Mouse (Mus musculus): Measurements from ENCODE around the gene Olfr1030. TPM values are rescaled to one million over a fixed set of nuclear protein-coding genes. Genes with fewer than 3 reads are reported as not detected.
"Not testable (repeated sequence)": the region's sequence is repeated elsewhere in the genome, so short reads cannot be mapped to it uniquely, and the experiment has no call there.

The Olfr1030 gene
- polyA plus RNA-seq (2015; fragmentation: Nextera tagmentation; extraction: Ambion mirVana), result not detected in 2 replicates

- H3K27me3 ChIP-seq (ENCODE audit: control insufficient read depth, insufficient read depth, low read depth, low read length), result no peaks in the 10 kb centered on the region
- H3K4me1 ChIP-seq (replicated peaks; ENCODE audit: control insufficient read depth, insufficient read depth, low read length), result no peaks in the 10 kb centered on the region
- no peaks in the 10 kb centered on the region for H3K36me3 ChIP-seq (ENCODE audit: control insufficient read depth, insufficient read depth, low read length)
- H3K9ac ChIP-seq (ENCODE audit: low read length), result no peak within 1 kb of the TSS
- no peaks in the 10 kb centered on the region for H3K9me3 ChIP-seq (ENCODE audit: control insufficient read depth, low read length)
- H3K27ac ChIP-seq (ENCODE audit: low read length), result no peak within 1 kb of the TSS
- H3K4me2 ChIP-seq (ENCODE audit: low read depth, low read length), result no peak within 1 kb of the TSS
- WGBS, result 66% methylated on average over 1 of the region's 1 CpGs
- H3K4me3 ChIP-seq (ENCODE audit: low read length), result no peak within 1 kb of the TSS
- ATAC-seq (ENCODE audit: low read depth), result no peak
Measured at GRCm38 (mm10) chr2:85978976-85979375, at the start of gene Olfr1030. TSS of gene Olfr1030 (plus strand) at chr2:85979276.

GRCm38 (mm10) chr2:85950137-85950536 is 28.9 kb upstream of the Olfr1030 start, which contains the start of gene Olfr1028:
TSS of gene Olfr1028 (plus strand) at chr2:85950437.
- H3K27me3 ChIP-seq (ENCODE audit: control insufficient read depth, insufficient read depth, low read depth, low read length), result no peaks in the 10 kb centered on the region
- 55% methylated on average over 1 of the region's 1 CpGs for WGBS
- no peak within 1 kb of the TSS for H3K4me2 ChIP-seq (ENCODE audit: low read depth, low read length)
- no peaks in the 10 kb centered on the region for H3K9me3 ChIP-seq (ENCODE audit: control insufficient read depth, low read length)
- H3K4me3 ChIP-seq (ENCODE audit: low read length), result no peak within 1 kb of the TSS
- no peaks in the 10 kb centered on the region for H3K36me3 ChIP-seq (ENCODE audit: control insufficient read depth, insufficient read depth, low read length)
- no peak within 1 kb of the TSS for H3K27ac ChIP-seq (ENCODE audit: low read length)
- H3K9ac ChIP-seq (ENCODE audit: low read length), result no peak within 1 kb of the TSS
- H3K4me1 ChIP-seq (replicated peaks; ENCODE audit: control insufficient read depth, insufficient read depth, low read length), result no peaks in the 10 kb centered on the region
- ATAC-seq (ENCODE audit: low read depth), result no peak

- H3K27me3 ChIP-seq (ENCODE audit: control insufficient read depth, insufficient read depth, low read depth, low read length), result no peaks in the 10 kb centered on the region
- no peak within 1 kb of the TSS for H3K4me3 ChIP-seq (ENCODE audit: low read length)
- no peaks in the 10 kb centered on the region for H3K9me3 ChIP-seq (ENCODE audit: control insufficient read depth, low read length)
- no peaks in the 10 kb centered on the region for H3K36me3 ChIP-seq (ENCODE audit: control insufficient read depth, insufficient read depth, low read length)
- no peaks in the 10 kb centered on the region for H3K4me1 ChIP-seq (replicated peaks; ENCODE audit: control insufficient read depth, insufficient read depth, low read length)
- ATAC-seq (ENCODE audit: low read depth), result no peak
- 86% methylated on average over 2 of the region's 2 CpGs for WGBS
- H3K27ac ChIP-seq (ENCODE audit: low read length), result no peak within 1 kb of the TSS
- H3K4me2 ChIP-seq (ENCODE audit: low read depth, low read length), result no peak within 1 kb of the TSS
- H3K9ac ChIP-seq (ENCODE audit: low read length), result no peak within 1 kb of the TSS
Measured at GRCm38 (mm10) chr2:85973595-85973994, 5.5 kb upstream of the Olfr1030 start, which contains the start of gene Olfr1029. TSS of gene Olfr1029 (plus strand) at chr2:85973895.

- no peaks in the 10 kb centered on the region for H3K9me3 ChIP-seq (ENCODE audit: control insufficient read depth, low read length)
- WGBS, result 41% methylated on average over 3 of the region's 3 CpGs
Measured at GRCm38 (mm10) chr2:85990004-85990403, 10.9 kb downstream of the Olfr1030 start, which contains the start of gene Olfr1031. TSS of gene Olfr1031 (plus strand) at chr2:85990304.

GRCm38 (mm10) chr2:86005240-86005639 is 26.2 kb downstream of the Olfr1030 start, which contains the start of gene Olfr1032:
TSS of gene Olfr1032 (plus strand) at chr2:86005540.
- Histone ChIP-seq H3K4me1 (replicated peaks; ENCODE audit: control insufficient read depth, insufficient read depth, low read length) (no peaks in the 10 kb centered on the region), H3K4me3 (ENCODE audit: low read length) (no peak within 1 kb of the TSS), H3K27me3 (ENCODE audit: control insufficient read depth, insufficient read depth, low read depth, low read length) (no peaks in the 10 kb centered on the region), H3K27ac (ENCODE audit: low read length) (no peak within 1 kb of the TSS), H3K9me3 (ENCODE audit: control insufficient read depth, low read length) (no peaks in the 10 kb centered on the region), H3K4me2 (ENCODE audit: low read depth, low read length) (no peak within 1 kb of the TSS), H3K36me3 (ENCODE audit: control insufficient read depth, insufficient read depth, low read length) (no peaks in the 10 kb centered on the region), H3K9ac (ENCODE audit: low read length) (no peak within 1 kb of the TSS)
- ATAC-seq (ENCODE audit: low read depth), result no peak
- WGBS, result 75% methylated on average over 7 of the region's 7 CpGs

More at GRCm38 (mm10) chr2:85990004-85990403, 10.9 kb downstream of the Olfr1030 start, which contains the start of gene Olfr1031:
- no peak for ATAC-seq (ENCODE audit: low read depth)
- no peak within 1 kb of the TSS for H3K4me2 ChIP-seq (ENCODE audit: low read depth, low read length)
- no peak within 1 kb of the TSS for H3K4me3 ChIP-seq (ENCODE audit: low read length)
- H3K27ac ChIP-seq (ENCODE audit: low read length), result no peak within 1 kb of the TSS
- H3K27me3 ChIP-seq (ENCODE audit: control insufficient read depth, insufficient read depth, low read depth, low read length), result no peaks in the 10 kb centered on the region
- no peak within 1 kb of the TSS for H3K9ac ChIP-seq (ENCODE audit: low read length)
- no peaks in the 10 kb centered on the region for H3K36me3 ChIP-seq (ENCODE audit: control insufficient read depth, insufficient read depth, low read length)
- H3K4me1 ChIP-seq (replicated peaks; ENCODE audit: control insufficient read depth, insufficient read depth, low read length), result no peaks in the 10 kb centered on the region

- not testable (repeated sequence) for H3K27me3 ChIP-seq (ENCODE audit: control insufficient read depth, insufficient read depth, low read depth, low read length); H3K9me3 ChIP-seq (ENCODE audit: control insufficient read depth, low read length); ATAC-seq (ENCODE audit: low read depth); H3K4me1 ChIP-seq (replicated peaks; ENCODE audit: control insufficient read depth, insufficient read depth, low read length); H3K36me3 ChIP-seq (ENCODE audit: control insufficient read depth, insufficient read depth, low read length)
- WGBS, result 1% methylated on average over 10 of the region's 11 CpGs
- Histone ChIP-seq H3K9ac (ENCODE audit: low read length) (peak within 1 kb of the TSS; percentile 43; the same call in 1 of the 2 replicates), H3K4me2 (ENCODE audit: low read depth, low read length) (peak within 1 kb of the TSS; percentile 58), H3K4me3 (ENCODE audit: low read length) (peak within 1 kb of the TSS; percentile 48), H3K27ac (ENCODE audit: low read length) (peak within 1 kb of the TSS; percentile 55; the same call in 1 of the 2 replicates)
Measured at GRCm38 (mm10) chr2:86020406-86020805, 41.3 kb downstream of the Olfr1030 start, which contains the start of gene Olfr1033. TSS of gene Olfr1033 (plus strand) at chr2:86020633.

- H3K36me3 ChIP-seq (ENCODE audit: control insufficient read depth, insufficient read depth, low read length); H3K4me2 ChIP-seq (ENCODE audit: low read depth, low read length); H3K4me3 ChIP-seq (ENCODE audit: low read length); H3K27me3 ChIP-seq (ENCODE audit: control insufficient read depth, insufficient read depth, low read depth, low read length); H3K9ac ChIP-seq (ENCODE audit: low read length); ATAC-seq (ENCODE audit: low read depth); H3K4me1 ChIP-seq (replicated peaks; ENCODE audit: control insufficient read depth, insufficient read depth, low read length); H3K9me3 ChIP-seq (ENCODE audit: control insufficient read depth, low read length); H3K27ac ChIP-seq (ENCODE audit: low read length): not testable (repeated sequence)
- WGBS, result 29% methylated on average over 3 of the region's 9 CpGs
Measured at GRCm38 (mm10) chr2:86021518-86021917, 42.4 kb downstream of the Olfr1030 start.

Other genes with a start within 250 kb of the Olfr1030 start
- gene Olfr1012, start 216.5 kb upstream of the Olfr1030 start, polyA plus RNA-seq (2015; fragmentation: Nextera tagmentation; extraction: Ambion mirVana), result not detected in 2 replicates
- not detected in 2 replicates for gene Olfr1013, start 212.2 kb upstream of the Olfr1030 start, polyA plus RNA-seq (2015; fragmentation: Nextera tagmentation; extraction: Ambion mirVana)
- gene Olfr1014, start 206.6 kb upstream of the Olfr1030 start, polyA plus RNA-seq (2015; fragmentation: Nextera tagmentation; extraction: Ambion mirVana), result not detected in 2 replicates
- gene Olfr1015, start 197.3 kb upstream of the Olfr1030 start, polyA plus RNA-seq (2015; fragmentation: Nextera tagmentation; extraction: Ambion mirVana), result not detected in 2 replicates
- not detected in 2 replicates for gene Olfr1016, start 176.7 kb upstream of the Olfr1030 start, polyA plus RNA-seq (2015; fragmentation: Nextera tagmentation; extraction: Ambion mirVana)
- gene Olfr1018, start 160.8 kb upstream of the Olfr1030 start, polyA plus RNA-seq (2015; fragmentation: Nextera tagmentation; extraction: Ambion mirVana), result not detected in 2 replicates
- gene Olfr1019, start 133.8 kb upstream of the Olfr1030 start, polyA plus RNA-seq (2015; fragmentation: Nextera tagmentation; extraction: Ambion mirVana), result not detected in 2 replicates
- not detected in 2 replicates for gene Olfr1020, start 132.2 kb upstream of the Olfr1030 start, polyA plus RNA-seq (2015; fragmentation: Nextera tagmentation; extraction: Ambion mirVana)
- gene Olfr1022, start 110.7 kb upstream of the Olfr1030 start, polyA plus RNA-seq (2015; fragmentation: Nextera tagmentation; extraction: Ambion mirVana), result not detected in 2 replicates
- gene Olfr1023, start 93.6 kb upstream of the Olfr1030 start, polyA plus RNA-seq (2015; fragmentation: Nextera tagmentation; extraction: Ambion mirVana), result not detected in 2 replicates
- gene Olfr1024, start 74.2 kb upstream of the Olfr1030 start, polyA plus RNA-seq (2015; fragmentation: Nextera tagmentation; extraction: Ambion mirVana), result not detected in 2 replicates
- not detected in 2 replicates for gene Olfr1025-ps1, start 64.1 kb upstream of the Olfr1030 start, polyA plus RNA-seq (2015; fragmentation: Nextera tagmentation; extraction: Ambion mirVana)
- gene Olfr1026, start 57.7 kb upstream of the Olfr1030 start, polyA plus RNA-seq (2015; fragmentation: Nextera tagmentation; extraction: Ambion mirVana), result not detected in 2 replicates
- gene Olfr1028, start 28.8 kb upstream of the Olfr1030 start, polyA plus RNA-seq (2015; fragmentation: Nextera tagmentation; extraction: Ambion mirVana), result not detected in 2 replicates
- not detected in 2 replicates for gene Olfr1029, start 5.4 kb upstream of the Olfr1030 start, polyA plus RNA-seq (2015; fragmentation: Nextera tagmentation; extraction: Ambion mirVana)
- gene Olfr1031, start 11.0 kb downstream of the Olfr1030 start, polyA plus RNA-seq (2015; fragmentation: Nextera tagmentation; extraction: Ambion mirVana), result not detected in 2 replicates
- not detected in 2 replicates for gene Olfr1032, start 26.3 kb downstream of the Olfr1030 start, polyA plus RNA-seq (2015; fragmentation: Nextera tagmentation; extraction: Ambion mirVana)
- 3.9 and 5.5 TPM in 2 replicates for gene Olfr1033, start 41.4 kb downstream of the Olfr1030 start, polyA plus RNA-seq (2015; fragmentation: Nextera tagmentation; extraction: Ambion mirVana)
- gene Olfr1034, start 66.6 kb downstream of the Olfr1030 start, polyA plus RNA-seq (2015; fragmentation: Nextera tagmentation; extraction: Ambion mirVana), result 0.10 TPM in 1 of 2 replicates, not detected in the other
- not detected in 2 replicates for gene Olfr1036, start 94.7 kb downstream of the Olfr1030 start, polyA plus RNA-seq (2015; fragmentation: Nextera tagmentation; extraction: Ambion mirVana)
- gene Olfr1037, start 108.1 kb downstream of the Olfr1030 start, polyA plus RNA-seq (2015; fragmentation: Nextera tagmentation; extraction: Ambion mirVana), result not detected in 2 replicates
- gene Olfr1039, start 156.7 kb downstream of the Olfr1030 start, polyA plus RNA-seq (2015; fragmentation: Nextera tagmentation; extraction: Ambion mirVana), result not detected in 2 replicates
- gene Olfr1040, start 167.5 kb downstream of the Olfr1030 start, polyA plus RNA-seq (2015; fragmentation: Nextera tagmentation; extraction: Ambion mirVana), result not detected in 2 replicates
- gene Olfr1042, start 182.6 kb downstream of the Olfr1030 start, polyA plus RNA-seq (2015; fragmentation: Nextera tagmentation; extraction: Ambion mirVana), result not detected in 2 replicates
- not detected in 2 replicates for gene Olfr1043, start 188.2 kb downstream of the Olfr1030 start, polyA plus RNA-seq (2015; fragmentation: Nextera tagmentation; extraction: Ambion mirVana)
- gene Olfr1044, start 198.5 kb downstream of the Olfr1030 start, polyA plus RNA-seq (2015; fragmentation: Nextera tagmentation; extraction: Ambion mirVana), result not detected in 2 replicates
- gene Olfr52, start 206.4 kb downstream of the Olfr1030 start, polyA plus RNA-seq (2015; fragmentation: Nextera tagmentation; extraction: Ambion mirVana), result not detected in 2 replicates
- gene Olfr1045, start 223.7 kb downstream of the Olfr1030 start, polyA plus RNA-seq (2015; fragmentation: Nextera tagmentation; extraction: Ambion mirVana), result not detected in 2 replicates
- gene Olfr1046, start 240.0 kb downstream of the Olfr1030 start, polyA plus RNA-seq (2015; fragmentation: Nextera tagmentation; extraction: Ambion mirVana), result not detected in 2 replicates

Measured in lung, embryonic 16.5 days (tissue).